Mouse (Mus musculus) splenic B cell, adult 2 months (primary cell): Measurements from ENCODE around the gene Slc25a11.

ENCODE experiments used
- DNase-seq: peaks from one replicate; pipeline ENCODE4 v3.0.0-alpha.2; 2011; ENCODE audit warnings: low read depth, low spot score
- H3K27me3 ChIP-seq: 2 replicates; pipeline ENCODE4 v1.6.1; 2012; ENCODE audit warnings: mild to moderate bottlenecking, low read length, moderate library complexity, mixed read lengths; ENCODE audit not compliant: control insufficient read depth, poor library complexity, insufficient read depth, severe bottlenecking
- H3K36me3 ChIP-seq: 2 replicates; pipeline ENCODE4 v1.6.1; 2012; ENCODE audit warnings: mild to moderate bottlenecking, low read length, moderate library complexity, mixed read lengths; ENCODE audit not compliant: control insufficient read depth, poor library complexity, insufficient read depth, severe bottlenecking

The Slc25a11 gene

GRCm38 (mm10) chr11:70649185-70649734 lies 2.0 kb upstream of the Slc25a11 start:
- no peak for DNase-seq
- no peaks in the 10 kb centered on the region for H3K27me3 ChIP-seq
- H3K36me3 ChIP-seq, result peaks cover 18% of the 10 kb centered on the region

DNA sequence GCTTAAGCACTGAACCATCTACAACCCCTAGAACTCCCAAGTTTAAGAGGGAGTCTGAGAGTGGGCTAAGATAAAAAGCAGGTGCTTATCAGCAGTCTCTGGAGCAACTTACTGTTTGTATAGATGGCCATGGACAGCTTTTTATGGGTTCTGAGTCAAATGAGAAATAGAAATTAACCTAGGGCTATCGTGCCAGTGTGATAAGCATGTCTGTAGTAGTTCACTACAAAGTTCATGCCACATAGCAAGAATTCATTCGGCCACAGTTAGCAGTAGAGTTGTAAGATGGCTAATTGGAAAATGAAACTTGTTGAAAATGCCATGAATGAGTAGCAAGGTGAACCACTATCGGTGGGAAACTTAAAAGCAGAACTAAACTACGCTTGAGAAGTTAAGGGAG lies 1.2 kb upstream of the Slc25a11 start:
- no peaks in the 10 kb centered on the region for H3K27me3 ChIP-seq
- peaks cover 19% of the 10 kb centered on the region for H3K36me3 ChIP-seq
- peak; percentile 77 for DNase-seq

DNA sequence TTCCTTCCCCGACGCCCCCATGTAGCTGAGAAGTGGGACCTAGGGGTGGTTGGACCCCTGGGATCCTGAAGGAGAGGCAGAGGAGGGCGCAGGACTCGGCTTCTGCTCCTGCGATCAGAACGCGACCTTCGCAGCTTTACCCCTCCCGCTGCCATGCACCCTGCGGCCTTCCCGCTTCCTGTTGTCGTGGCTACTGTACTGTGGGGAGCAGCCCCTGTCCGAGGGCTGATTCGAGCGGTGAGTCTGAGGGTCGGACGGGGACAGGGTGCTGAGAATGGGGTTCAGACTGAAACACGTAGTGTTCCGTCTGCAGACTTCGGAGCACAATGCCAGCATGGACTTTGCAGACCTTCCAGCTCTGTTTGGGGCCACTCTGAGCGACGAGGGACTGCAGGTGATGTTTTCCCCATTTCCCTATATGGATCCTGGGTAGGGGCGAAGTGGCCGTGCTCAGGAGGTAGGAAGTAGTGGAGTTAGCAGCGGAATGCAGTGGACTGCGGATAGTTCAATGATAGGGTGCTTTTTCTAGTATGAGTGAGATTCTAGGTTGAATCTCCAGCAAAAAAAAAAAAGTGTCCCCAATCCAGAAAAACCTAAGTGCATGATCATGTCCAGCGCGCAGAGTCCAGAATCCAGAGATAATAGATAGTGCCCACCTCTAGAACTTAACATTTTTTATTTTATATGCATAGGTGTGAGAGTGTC lies 589 bp upstream of the Slc25a11 start:
- Histone ChIP-seq H3K36me3 (peaks cover 19% of the 10 kb centered on the region), H3K27me3 (no peaks in the 10 kb centered on the region)
- DNase-seq, result peak; percentile 40

DNA sequence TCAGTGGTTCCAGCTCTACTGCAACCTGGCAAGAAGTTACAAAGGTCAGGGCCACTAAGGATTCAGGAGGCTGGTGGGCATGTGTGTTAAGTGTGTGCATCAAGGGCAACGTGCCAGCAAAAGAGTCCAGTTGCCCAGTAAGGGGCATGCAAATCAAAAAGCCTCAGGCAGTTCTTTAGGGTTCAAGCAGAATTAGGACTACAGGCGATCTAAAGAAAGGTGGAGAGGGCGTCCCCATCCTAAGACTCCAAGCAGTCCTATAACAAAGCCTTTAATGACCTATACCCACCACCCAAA lies 1.1 kb downstream of the Slc25a11 start:
- Histone ChIP-seq H3K27me3 (no peaks in the 10 kb centered on the region), H3K36me3 (peaks cover 10% of the 10 kb centered on the region)
- no peak for DNase-seq

- DNase-seq, result no peak
- Histone ChIP-seq H3K36me3 (peaks cover 6% of the 10 kb centered on the region; the same call in 1 of the 2 replicates), H3K27me3 (no peaks in the 10 kb centered on the region)
Observed at GRCm38 (mm10) chr11:70645461-70646258, 1.6 kb downstream of the Slc25a11 start.

DNA sequence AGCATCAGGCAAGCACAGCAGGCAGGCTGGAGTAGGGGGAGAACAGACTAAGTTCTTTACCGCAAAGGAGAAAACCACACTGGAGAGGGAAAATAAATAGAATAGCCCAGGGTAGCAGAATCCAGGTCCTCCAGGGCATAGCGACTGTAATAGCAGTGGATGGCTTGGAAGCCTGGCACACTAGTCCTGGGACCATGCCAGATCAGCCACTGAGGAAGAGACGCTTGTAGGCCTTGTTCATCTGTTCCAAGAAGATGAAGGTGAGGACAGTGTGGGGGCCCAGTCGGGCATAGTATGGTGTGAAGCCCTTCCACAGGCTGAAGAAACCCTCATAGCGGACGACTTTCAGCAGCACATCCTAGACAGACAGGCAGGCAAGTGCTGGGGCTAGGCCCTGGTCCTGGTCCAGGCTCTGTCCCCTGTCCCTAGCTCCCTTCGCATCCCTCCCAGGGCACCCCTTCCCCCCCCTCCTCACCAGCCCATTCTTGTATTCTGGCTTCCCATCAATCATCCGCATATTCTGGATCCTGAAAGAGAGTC lies 2.6 kb downstream of the Slc25a11 start:
- H3K36me3 ChIP-seq, result peaks cover 6% of the 10 kb centered on the region; the same call in 1 of the 2 replicates
- H3K27me3 ChIP-seq, result no peaks in the 10 kb centered on the region
- DNase-seq, result no peak

DNA sequence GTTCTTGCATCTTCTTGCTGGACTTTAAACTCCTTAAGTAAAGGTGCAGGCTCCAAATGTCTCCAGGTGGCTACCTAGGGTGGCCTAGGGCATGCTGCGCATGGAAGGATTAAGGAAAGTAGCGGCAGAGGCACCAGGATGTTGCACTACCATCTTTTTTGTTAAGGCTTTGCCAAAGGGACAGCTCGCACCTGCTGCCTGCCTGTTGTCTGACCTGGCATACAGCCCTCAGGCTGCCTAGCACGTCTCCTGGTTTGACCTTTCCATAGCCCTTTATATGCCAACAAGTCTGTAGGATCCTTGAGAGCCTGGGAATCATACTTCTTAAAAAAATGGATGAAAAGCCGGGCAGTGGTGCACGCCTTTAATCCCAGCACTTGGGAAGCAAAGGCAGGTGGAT lies 4.2 kb downstream of the Slc25a11 start:
- Histone ChIP-seq H3K27me3 (no peaks in the 10 kb centered on the region), H3K36me3 (peaks cover 6% of the 10 kb centered on the region; the same call in 1 of the 2 replicates)
- DNase-seq, result no peak

DNA sequence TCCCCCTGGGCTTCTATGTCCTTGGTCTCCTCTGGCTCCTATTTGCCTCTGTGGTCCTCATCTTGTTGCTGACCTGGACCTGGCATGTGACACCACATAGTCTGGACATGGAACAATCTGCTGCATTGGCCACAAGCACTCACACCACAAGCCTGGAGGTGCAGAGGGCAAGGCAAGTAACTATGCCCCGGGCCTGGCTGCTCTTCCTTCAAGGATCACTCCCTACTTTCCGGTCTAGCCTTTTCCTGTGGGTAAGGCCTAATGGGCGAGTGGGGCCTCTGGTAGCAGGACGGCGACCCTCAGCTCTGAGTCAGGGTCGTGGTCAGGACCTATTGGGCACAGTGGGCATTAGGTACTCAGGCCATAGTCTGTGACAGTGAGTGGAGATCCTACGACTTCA lies 6.0 kb downstream of the Slc25a11 start:
- no peak for DNase-seq
- Histone ChIP-seq H3K27me3 (no peaks in the 10 kb centered on the region), H3K36me3 (peaks cover 6% of the 10 kb centered on the region; the same call in 1 of the 2 replicates)

DNA sequence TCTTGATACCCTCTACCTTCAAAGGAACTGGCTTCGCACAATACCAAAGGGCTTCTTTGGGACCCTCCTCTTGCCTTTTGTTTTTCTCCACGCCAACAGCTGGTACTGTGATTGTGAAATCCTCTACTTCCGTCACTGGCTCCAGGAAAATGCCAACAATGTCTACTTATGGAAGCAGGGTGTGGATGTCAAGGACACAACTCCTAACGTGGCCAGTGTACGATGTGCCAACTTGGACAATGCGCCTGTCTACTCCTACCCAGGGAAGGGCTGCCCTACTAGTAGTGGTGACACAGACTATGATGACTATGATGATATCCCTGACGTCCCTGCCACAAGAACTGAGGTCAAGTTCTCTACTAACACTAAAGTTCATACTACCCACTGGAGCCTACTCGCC lies 7.3 kb downstream of the Slc25a11 start:
- Histone ChIP-seq H3K36me3 (peaks cover 6% of the 10 kb centered on the region; the same call in 1 of the 2 replicates), H3K27me3 (no peaks in the 10 kb centered on the region)
- DNase-seq, result no peak

GRCm38 (mm10) chr11:70638714-70639278 lies 8.5 kb downstream of the Slc25a11 start, which contains the start of gene Gp1ba:
Gene Gp1ba, plus strand, starts transcription at chr11:70639122.
- no peaks in the 10 kb centered on the region for H3K27me3 ChIP-seq
- H3K36me3 ChIP-seq, result 0 out of 2 replicates have a peak, but pooled peaks cover 2% of the 10 kb centered on the region

GRCm38 (mm10) chr11:70638293-70638692 lies 9.0 kb downstream of the Slc25a11 start:
- Histone ChIP-seq H3K36me3 (0 out of 2 replicates have a peak, but pooled peaks cover 2% of the 10 kb centered on the region), H3K27me3 (no peaks in the 10 kb centered on the region)
- no peak for DNase-seq

More at GRCm38 (mm10) chr11:70638714-70639278, 8.5 kb downstream of the Slc25a11 start, which contains the start of gene Gp1ba:
- DNase-seq, result no peak

DNA sequence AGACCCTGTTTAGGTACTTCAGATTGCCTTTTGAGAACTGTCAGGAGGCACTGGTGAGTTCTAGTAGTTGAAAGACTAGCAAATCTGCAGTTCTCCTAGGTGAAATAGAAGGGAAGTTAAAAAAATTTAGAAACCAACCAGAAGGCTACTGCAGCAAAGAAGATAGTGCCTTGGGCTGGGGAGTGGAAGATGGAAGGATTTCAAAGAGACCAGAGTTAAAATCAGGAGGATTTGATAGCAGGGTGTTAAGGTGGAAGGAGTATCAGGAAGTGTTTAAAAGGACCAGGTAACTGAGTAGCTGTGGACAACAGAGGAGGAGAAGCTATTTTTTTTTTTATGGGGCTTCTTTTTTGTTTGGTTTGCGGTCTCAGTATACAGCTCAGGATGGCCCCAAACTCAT lies 9.5 kb downstream of the Slc25a11 start:
- Histone ChIP-seq H3K36me3 (no peaks in the 10 kb centered on the region), H3K27me3 (no peaks in the 10 kb centered on the region)
- DNase-seq, result no peak

GRCm38 (mm10) chr11:70635601-70636000 lies 11.7 kb downstream of the Slc25a11 start:
- DNase-seq, result no peak
- H3K36me3 ChIP-seq, result no peaks in the 10 kb centered on the region

GRCm38 (mm10) chr11:70630129-70630528 lies 17.1 kb downstream of the Slc25a11 start:
- DNase-seq, result no peak
- no peaks in the 10 kb centered on the region for H3K36me3 ChIP-seq

More at GRCm38 (mm10) chr11:70635601-70636000, 11.7 kb downstream of the Slc25a11 start:
- no peaks in the 10 kb centered on the region for H3K27me3 ChIP-seq

More at GRCm38 (mm10) chr11:70630129-70630528, 17.1 kb downstream of the Slc25a11 start:
- H3K27me3 ChIP-seq, result no peaks in the 10 kb centered on the region
